Mouse (Mus musculus) neural tube, embryonic 13.5 days (tissue): ENCODE measurements around the gene Lrrfip1. TPM values are rescaled to one million over a fixed set of nuclear protein-coding genes. Genes with fewer than 3 reads are reported as not detected.

ENCODE experiments used
- ATAC-seq: fragments of 200-750 bp; cut with Nextera tagmentation; 2 replicates; pipeline ENCODE4 v1.8.0; 2017; ENCODE audit warnings: low read depth, mild to moderate bottlenecking, moderate TSS enrichment, moderate library complexity
- H3K27ac ChIP-seq: fragments of 300-500 bp; sonication (generic); replicated peaks from 2 replicates; pipeline ENCODE4 v1.5.1; 2015; ENCODE audit warnings: moderate library complexity, mild to moderate bottlenecking, inconsistent platforms
- H3K27me3 ChIP-seq: fragments of 300-500 bp; sonication (generic); 2 replicates; pipeline ENCODE4 v1.6.1; 2015; ENCODE audit warnings: mild to moderate bottlenecking, inconsistent platforms
- H3K36me3 ChIP-seq: fragments of 300-500 bp; sonication (generic); 2 replicates; pipeline ENCODE4 v1.6.1; 2015; ENCODE audit warnings: mild to moderate bottlenecking, inconsistent platforms
- H3K4me1 ChIP-seq: fragments of 300-500 bp; sonication (generic); replicated peaks from 2 replicates; pipeline ENCODE4 v1.6.1; 2015; ENCODE audit warnings: inconsistent platforms
- H3K4me2 ChIP-seq: fragments of 300-500 bp; sonication (generic); 2 replicates; pipeline ENCODE4 v1.6.1; 2015; ENCODE audit warnings: inconsistent platforms, mild to moderate bottlenecking, moderate library complexity
- H3K4me3 ChIP-seq: fragments of 300-500 bp; sonication (generic); 2 replicates; pipeline ENCODE4 v1.5.1; 2015; ENCODE audit warnings: mild to moderate bottlenecking, inconsistent platforms
- H3K9ac ChIP-seq: fragments of 300-500 bp; sonication (generic); 2 replicates; pipeline ENCODE4 v1.6.1; 2015; ENCODE audit warnings: moderate library complexity, mild to moderate bottlenecking, inconsistent platforms
- H3K9me3 ChIP-seq: fragments of 300-500 bp; sonication (generic); 2 replicates; pipeline ENCODE4 v1.6.1; 2016; ENCODE audit warnings: inconsistent platforms
- WGBS: fragments of 180-500 bp; shearing (Covaris S2); methylation state at CpG from one replicate; pipeline ENCODE4 v1.1.7; 2015; 5-methylcytosine and 5-hydroxymethylcytosine counted together
- polyA plus RNA-seq: library from polyadenylated mRNA; unstranded; fragments of >200 nt; fragmentation: Nextera tagmentation; extraction: Ambion mirVana; gene quantifications from 2 replicates; pipeline ENCODE4 v1.2.1, GENCODE M21; 2015

Gene Lrrfip1
- polyA plus RNA-seq, 1 experiment from 2014 or later: 33.7 TPM

DNA sequence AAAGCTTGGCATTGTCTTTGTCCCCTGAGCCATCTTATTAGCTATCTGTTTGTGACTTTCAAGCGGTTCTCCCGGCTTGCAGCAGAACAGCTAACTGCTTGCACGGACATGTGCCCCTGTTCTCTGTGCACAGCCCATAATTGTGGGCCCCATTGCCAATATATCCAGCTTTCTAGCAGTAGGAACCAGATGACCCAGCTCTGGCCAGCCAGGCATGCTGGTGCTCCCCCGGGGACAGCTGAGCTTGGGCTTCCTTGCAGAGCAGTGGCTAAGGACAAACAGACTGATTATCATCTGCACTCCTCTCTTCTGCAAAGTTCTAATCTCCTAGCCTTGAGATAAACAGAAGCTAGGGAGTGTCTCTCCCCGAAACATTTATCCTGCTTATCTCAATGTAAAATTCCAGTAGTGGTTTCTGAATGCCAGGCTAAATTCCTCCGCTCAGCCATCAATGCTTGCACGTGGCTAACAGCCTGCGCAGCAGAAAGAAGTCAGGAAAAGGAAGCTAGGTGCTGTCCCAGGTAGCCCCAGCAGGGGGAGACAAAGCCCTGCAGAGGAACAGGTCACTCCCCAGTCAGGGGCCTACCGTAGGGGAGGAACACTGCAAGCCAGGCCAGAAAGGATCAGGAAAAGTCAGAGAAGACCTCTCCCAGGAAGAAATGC lies 25.5 kb upstream of the Lrrfip1 start:
- no peaks in the 10 kb centered on the region for H3K9me3 ChIP-seq
- peak; percentile 74 for ATAC-seq
- H3K27ac ChIP-seq: no peak overlapping the region
- peak overlapping the region; percentile 31; the same call in 1 of the 2 replicates for H3K9ac ChIP-seq
- H3K4me1 ChIP-seq: peaks cover 42% of the 10 kb centered on the region
- 0 out of 2 replicates have a peak overlapping the region, but pooled peaks have one; percentile 20 for H3K4me2 ChIP-seq
- no peaks in the 10 kb centered on the region for H3K36me3 ChIP-seq
- H3K27me3 ChIP-seq: no peaks in the 10 kb centered on the region
- 23% methylated on average over 9 of the region's 9 CpGs for WGBS
- no peak overlapping the region for H3K4me3 ChIP-seq

DNA sequence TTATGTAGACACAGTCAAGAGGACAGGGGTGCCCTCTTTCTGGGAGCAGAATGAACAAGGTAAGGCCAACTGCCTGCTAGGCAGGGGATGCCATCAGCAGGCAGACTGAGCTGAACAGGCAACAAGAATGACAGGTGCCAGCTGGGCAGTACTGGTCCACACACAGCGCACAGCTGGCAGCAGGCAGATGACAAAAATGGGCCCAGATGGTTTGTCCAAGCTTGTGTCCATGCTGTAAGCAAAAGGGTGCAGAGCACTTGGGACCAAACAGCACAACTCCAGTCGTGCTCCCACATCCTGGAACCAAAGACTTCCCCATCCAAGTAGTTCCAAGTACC lies 25.0 kb upstream of the Lrrfip1 start:
- H3K4me3 ChIP-seq: no peak overlapping the region
- H3K27ac ChIP-seq: no peak overlapping the region
- H3K36me3 ChIP-seq: no peaks in the 10 kb centered on the region
- peak overlapping the region; percentile 31; the same call in 1 of the 2 replicates for H3K9ac ChIP-seq
- H3K4me2 ChIP-seq: no peak overlapping the region
- WGBS: 73% methylated on average over 2 of the region's 2 CpGs
- peaks cover 38% of the 10 kb centered on the region for H3K4me1 ChIP-seq
- H3K9me3 ChIP-seq: no peaks in the 10 kb centered on the region
- no peaks in the 10 kb centered on the region for H3K27me3 ChIP-seq
- ATAC-seq: no peak

DNA sequence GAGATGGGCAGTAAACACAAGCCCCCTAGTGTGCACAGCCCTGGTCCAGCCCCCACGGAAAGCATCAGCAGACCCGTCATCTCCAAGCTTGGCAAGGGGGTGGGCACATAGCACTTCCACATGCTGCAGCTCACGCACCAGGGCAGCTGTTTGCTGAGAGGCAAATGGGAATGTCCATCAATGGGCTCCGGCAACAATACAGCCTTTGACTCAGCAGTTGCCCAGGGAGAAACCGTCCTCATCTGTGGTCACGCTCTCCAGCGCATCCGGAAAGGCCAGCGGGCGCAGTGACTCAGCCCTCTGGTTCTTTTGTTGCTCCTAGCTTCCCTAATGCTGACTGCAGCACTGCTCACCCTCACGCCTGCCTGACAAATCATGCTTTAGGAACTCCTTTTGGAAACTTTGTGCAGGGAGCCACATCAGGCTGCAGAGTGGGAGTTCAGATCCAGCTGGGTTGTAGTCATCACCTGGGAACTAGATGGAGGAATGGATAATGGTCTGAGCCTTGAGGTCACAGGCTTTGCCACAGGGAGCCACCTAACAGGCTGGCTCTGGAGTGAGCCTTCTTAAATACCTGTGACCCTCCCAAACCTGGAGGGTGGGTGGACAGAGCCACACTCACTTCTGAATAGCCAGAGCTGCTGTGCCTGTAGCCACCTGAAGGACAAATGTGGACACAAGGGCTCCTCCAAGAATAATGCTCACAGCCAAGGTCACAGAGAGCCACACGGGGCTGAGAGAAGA lies 23.5 kb upstream of the Lrrfip1 start:
- peak; percentile 59 for ATAC-seq
- Histone ChIP-seq H3K9me3 (no peaks in the 10 kb centered on the region), H3K4me1 (peaks cover 37% of the 10 kb centered on the region), H3K4me2 (peak overlapping the region; percentile 40), H3K27ac (no peak overlapping the region; the same call in 1 of the 2 replicates), H3K36me3 (no peaks in the 10 kb centered on the region), H3K27me3 (no peaks in the 10 kb centered on the region), H3K9ac (peak overlapping the region; percentile 41), H3K4me3 (peak overlapping the region; percentile 4; the same call in 1 of the 2 replicates)
- 6% methylated on average over 12 of the region's 12 CpGs for WGBS

DNA sequence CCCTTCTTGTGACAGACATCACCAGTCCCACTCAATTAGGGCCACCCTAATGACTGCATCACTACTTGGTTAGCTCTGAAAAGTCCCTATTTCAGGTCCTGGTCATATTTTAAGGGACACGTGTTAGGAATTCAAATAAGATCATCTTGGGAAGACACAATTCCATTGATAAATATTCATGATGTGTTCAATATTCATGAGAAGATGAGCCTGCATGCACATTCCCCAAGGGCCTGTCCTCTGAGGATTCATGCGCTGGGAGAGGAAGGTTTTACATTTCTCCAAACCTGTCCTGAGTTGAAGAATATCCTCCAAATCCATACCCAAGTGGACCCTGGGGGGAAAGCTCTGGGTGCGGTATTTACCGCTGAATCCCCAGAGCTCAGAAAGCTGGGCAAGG lies 22.6 kb upstream of the Lrrfip1 start:
- H3K4me1 ChIP-seq: peaks cover 37% of the 10 kb centered on the region
- H3K4me3 ChIP-seq: no peak overlapping the region
- H3K9me3 ChIP-seq: no peaks in the 10 kb centered on the region
- H3K27me3 ChIP-seq: no peaks in the 10 kb centered on the region
- H3K4me2 ChIP-seq: no peak overlapping the region
- WGBS: 37% methylated on average over 4 of the region's 4 CpGs
- H3K36me3 ChIP-seq: no peaks in the 10 kb centered on the region
- no peak overlapping the region for H3K9ac ChIP-seq
- ATAC-seq: no peak
- no peak overlapping the region for H3K27ac ChIP-seq

DNA sequence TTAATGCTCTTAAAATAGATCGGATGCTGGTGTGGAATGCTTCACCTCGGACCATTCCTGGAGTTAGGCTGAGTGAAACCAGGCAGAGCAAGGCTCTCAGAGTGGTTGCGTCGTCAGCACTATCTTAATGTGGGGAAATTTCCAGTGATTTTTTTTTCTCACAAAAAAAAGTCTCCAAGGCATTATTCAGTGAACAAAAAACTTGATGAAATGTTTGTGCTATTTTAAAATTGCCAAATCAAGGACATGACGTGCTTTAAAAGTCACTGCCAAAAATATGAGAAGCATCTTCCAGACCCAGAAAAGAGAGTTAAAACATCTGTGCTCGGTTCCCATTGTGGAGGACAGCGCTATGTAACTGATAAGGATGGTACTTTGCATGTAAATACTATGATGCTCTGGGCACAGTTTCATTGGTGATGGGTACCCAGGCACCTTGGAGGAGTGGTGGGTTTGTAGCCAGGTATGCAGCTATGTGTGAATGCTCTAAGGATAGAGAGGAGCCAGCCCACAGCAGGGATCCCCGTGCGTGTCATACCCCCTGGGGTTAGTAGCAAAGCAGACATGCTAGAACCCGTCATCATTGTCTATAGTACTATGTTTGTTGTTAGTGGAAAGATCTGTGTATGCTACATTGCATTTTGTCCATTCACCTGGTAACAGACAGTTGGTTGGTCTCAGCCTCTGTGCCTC lies 17.8 kb upstream of the Lrrfip1 start:
- Histone ChIP-seq H3K9ac (no peak overlapping the region), H3K4me2 (no peak overlapping the region), H3K4me1 (peaks cover 6% of the 10 kb centered on the region), H3K27me3 (no peaks in the 10 kb centered on the region), H3K36me3 (no peaks in the 10 kb centered on the region), H3K9me3 (no peaks in the 10 kb centered on the region), H3K4me3 (no peak overlapping the region), H3K27ac (no peak overlapping the region)
- WGBS: 83% methylated on average over 10 of the region's 10 CpGs
- no peak for ATAC-seq

DNA sequence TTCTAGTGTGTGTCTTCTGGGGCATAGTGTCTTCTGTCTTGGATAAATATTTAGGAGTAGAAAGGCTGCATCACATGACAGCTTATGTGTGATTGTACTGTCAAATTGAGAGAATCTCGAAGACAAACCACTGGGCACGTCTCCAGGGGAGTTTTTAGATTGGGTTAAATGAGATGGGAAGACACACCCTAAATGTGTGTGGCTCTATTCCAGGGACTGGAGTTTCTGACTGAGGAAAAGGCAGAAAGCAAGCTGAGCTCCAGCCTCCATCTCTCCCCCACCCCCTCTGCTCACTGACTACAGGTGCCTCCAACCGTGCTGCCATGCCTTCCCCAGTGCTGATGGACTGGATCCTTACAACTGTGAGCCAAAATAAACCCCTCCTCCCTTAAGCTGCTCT lies 17.2 kb upstream of the Lrrfip1 start:
- Histone ChIP-seq H3K4me1 (peaks cover under 1% of the 10 kb centered on the region; the same call in 1 of the 2 replicates), H3K27me3 (no peaks in the 10 kb centered on the region), H3K9me3 (no peaks in the 10 kb centered on the region), H3K27ac (no peak overlapping the region), H3K4me2 (no peak overlapping the region), H3K36me3 (no peaks in the 10 kb centered on the region), H3K4me3 (no peak overlapping the region), H3K9ac (no peak overlapping the region)
- ATAC-seq: no peak
- 84% methylated on average over 3 of the region's 3 CpGs for WGBS

DNA sequence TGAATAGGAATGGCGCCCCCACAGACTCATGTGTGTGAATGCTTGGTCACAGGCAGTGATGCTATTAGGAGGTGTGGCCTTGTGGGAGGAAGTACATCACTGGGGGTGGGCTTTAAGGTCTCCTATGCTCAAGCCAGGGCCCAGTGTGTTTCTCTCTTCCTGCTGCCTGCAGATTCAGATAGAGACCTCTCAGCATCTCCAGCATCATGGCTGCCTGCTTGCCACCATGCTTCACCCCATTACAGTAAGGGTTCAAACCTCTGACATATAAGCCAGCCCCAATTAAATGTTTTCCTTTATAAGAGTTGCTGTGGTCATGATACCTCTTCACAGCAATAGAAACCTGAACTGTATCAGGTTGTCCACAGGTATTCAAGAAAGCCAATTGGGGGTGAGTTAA lies 2.6 kb upstream of the Lrrfip1 start:
- Histone ChIP-seq H3K4me3 (no peak overlapping the region), H3K27me3 (peaks cover 4% of the 10 kb centered on the region; the same call in 1 of the 2 replicates), H3K4me1 (peaks cover 28% of the 10 kb centered on the region), H3K4me2 (no peak overlapping the region), H3K36me3 (no peaks in the 10 kb centered on the region), H3K9me3 (no peaks in the 10 kb centered on the region), H3K9ac (no peak overlapping the region), H3K27ac (no peak overlapping the region)
- WGBS: 100% methylated on average over 1 of the region's 1 CpGs
- no peak for ATAC-seq

DNA sequence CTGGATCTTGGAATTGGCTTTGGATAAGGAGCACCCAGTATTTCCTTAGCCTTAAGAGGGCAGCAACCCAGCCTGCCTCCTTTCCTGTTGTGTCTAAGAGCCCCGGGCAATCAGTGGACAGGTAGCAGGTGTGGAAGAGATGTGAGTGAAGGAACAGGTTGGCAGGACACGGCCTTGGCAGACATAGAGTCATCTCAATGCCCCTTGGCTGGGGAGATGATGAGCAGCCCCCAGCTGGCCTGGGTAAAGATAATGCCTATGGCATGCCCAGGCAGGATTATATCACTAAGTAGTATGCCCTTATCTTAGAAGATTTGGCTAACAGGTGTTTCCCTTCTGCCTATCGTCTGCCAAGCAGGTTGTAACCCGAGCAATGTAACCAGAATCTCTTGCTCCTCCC lies 1.4 kb upstream of the Lrrfip1 start:
- no peak for ATAC-seq
- 88% methylated on average over 4 of the region's 4 CpGs for WGBS
- H3K27ac ChIP-seq: no peak overlapping the region

DNA sequence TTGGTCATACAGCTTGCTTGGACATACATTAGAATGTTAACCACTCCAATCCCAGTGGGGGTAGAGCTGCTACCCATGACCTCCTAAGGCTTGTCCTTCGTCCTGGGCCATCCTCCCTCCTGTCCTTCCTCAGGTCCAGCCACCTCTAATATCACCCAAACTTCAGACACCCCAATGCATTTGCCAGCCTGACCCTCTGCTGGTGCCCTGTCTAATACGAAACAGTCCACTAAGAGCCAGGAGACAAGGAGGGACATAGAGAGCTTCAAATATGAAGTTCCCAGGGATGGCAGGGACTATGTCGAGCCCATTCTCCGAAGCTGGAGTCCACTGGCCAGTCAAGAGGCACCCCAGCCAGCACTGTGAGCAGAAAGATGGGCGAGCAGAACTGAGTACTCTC lies 896 bp upstream of the Lrrfip1 start:
- no peak for ATAC-seq
- no peak overlapping the region for H3K9ac ChIP-seq
- 85% methylated on average over 5 of the region's 5 CpGs for WGBS
- peak overlapping the region; percentile 99 for H3K4me2 ChIP-seq
- H3K4me3 ChIP-seq: peak overlapping the region; percentile 79; the same call in 1 of the 2 replicates
- H3K27ac ChIP-seq: no peak overlapping the region
- peaks cover 40% of the 10 kb centered on the region for H3K4me1 ChIP-seq
- no peaks in the 10 kb centered on the region for H3K36me3 ChIP-seq
- no peaks in the 10 kb centered on the region for H3K9me3 ChIP-seq
- H3K27me3 ChIP-seq: peaks cover 4% of the 10 kb centered on the region; the same call in 1 of the 2 replicates

More for the DNA sequence above, 1.4 kb upstream of the Lrrfip1 start:
- H3K4me3 ChIP-seq: no peak overlapping the region
- no peak overlapping the region for H3K4me2 ChIP-seq
- H3K27me3 ChIP-seq: peaks cover 4% of the 10 kb centered on the region; the same call in 1 of the 2 replicates
- H3K9me3 ChIP-seq: no peaks in the 10 kb centered on the region
- H3K9ac ChIP-seq: no peak overlapping the region
- H3K36me3 ChIP-seq: no peaks in the 10 kb centered on the region
- peaks cover 40% of the 10 kb centered on the region for H3K4me1 ChIP-seq

DNA sequence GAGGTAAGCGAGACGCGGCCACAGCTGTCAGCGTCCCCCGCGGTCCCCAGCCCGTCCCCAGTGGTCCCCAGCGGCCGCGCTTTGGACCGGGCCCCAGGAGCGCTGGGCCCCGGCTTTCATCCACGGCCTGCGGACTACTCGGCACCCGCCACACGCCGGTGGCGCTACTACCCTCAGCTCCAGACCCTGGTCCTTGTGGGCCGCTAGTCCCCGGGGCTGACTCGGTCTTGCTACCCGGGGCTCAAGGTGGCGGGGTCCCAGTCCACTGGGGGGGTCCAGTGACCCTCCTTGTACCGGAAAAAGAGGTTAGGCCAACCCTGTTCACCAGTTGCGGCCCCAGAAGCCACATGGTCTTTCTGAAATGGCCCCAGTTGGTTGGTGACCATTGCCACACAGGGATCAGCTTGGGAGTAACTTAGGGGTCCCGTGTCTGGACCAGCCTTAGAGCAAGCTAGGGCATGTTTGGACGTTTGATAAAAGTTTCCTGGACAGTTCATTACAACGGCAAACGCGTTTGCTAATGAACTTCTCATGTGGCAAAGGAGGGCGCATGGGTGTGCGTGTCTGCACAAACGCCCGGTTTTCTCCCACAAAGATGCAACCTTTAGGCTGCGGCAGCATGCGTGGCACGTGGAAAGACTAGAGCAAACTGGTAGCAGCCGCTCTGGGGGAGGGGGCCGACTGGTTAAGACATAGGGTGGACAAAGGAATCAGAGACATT lies 514 bp downstream of the Lrrfip1 start:
- Histone ChIP-seq H3K36me3 (no peaks in the 10 kb centered on the region), H3K4me2 (peak overlapping the region; percentile 99), H3K4me3 (peak overlapping the region; percentile 79), H3K9ac (peak overlapping the region; percentile 87), H3K27ac (peak overlapping the region; percentile 69), H3K9me3 (no peaks in the 10 kb centered on the region), H3K4me1 (peaks cover 40% of the 10 kb centered on the region), H3K27me3 (peaks cover 4% of the 10 kb centered on the region; the same call in 1 of the 2 replicates)
- WGBS: under 1% methylated on average over 41 of the region's 41 CpGs
- peak; percentile 70 for ATAC-seq

DNA sequence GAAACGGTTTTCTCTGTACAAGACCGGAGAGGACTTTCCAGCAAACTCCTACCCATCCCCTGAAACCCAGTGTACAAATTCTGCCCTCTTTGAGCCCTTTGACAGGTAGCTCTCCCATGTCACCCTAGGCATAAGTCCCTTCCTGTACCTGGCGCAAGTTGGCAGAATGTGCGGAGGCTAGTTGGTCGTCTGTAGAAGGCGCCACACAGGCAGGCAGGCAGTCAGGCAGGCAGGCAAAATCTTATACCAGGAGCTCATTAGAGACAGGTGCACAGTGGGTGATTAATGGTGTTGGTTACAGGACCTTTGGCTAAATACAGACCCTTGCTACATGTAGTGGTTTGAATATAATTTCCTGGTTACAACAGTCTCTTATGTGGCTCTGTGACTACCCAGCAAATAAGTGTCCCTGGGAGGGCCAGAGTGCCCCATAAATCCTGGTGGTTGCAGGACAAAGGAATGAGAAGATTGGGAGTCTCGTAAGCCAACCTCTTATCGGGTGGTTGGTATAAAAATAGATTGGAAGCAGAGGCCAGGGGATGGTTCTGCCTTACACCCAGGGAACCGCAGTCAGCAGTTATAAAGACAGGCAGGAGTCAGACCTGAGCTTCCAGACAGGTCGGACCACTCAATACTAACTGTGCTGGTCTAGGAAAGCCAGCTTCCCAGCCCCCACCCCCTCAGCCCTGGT lies 1.5 kb downstream of the Lrrfip1 start:
- 0 out of 2 replicates have a peak, but pooled peaks have one; percentile 16 for ATAC-seq
- peak overlapping the region; percentile 73 for H3K27ac ChIP-seq
- H3K9ac ChIP-seq: peak overlapping the region; percentile 87

More for the DNA sequence above, 1.5 kb downstream of the Lrrfip1 start:
- H3K9me3 ChIP-seq: no peaks in the 10 kb centered on the region
- peak overlapping the region; percentile 99 for H3K4me2 ChIP-seq
- H3K27me3 ChIP-seq: peaks cover 4% of the 10 kb centered on the region; the same call in 1 of the 2 replicates
- WGBS: 54% methylated on average over 10 of the region's 10 CpGs
- H3K4me1 ChIP-seq: peaks cover 40% of the 10 kb centered on the region
- peak overlapping the region; percentile 79 for H3K4me3 ChIP-seq
- H3K36me3 ChIP-seq: no peaks in the 10 kb centered on the region
